Mouse (Mus musculus) olfactory bulb, adult 2 months (tissue): Measurements from ENCODE around the gene Plxnb2. TPM values are rescaled to one million over a fixed set of nuclear protein-coding genes. Genes with fewer than 3 reads are reported as not detected.

Experiments
- H3K27ac ChIP-seq: fragments of 200-500 bp; 2 replicates; pipeline ENCODE4 v1.5.1; 2012; ENCODE audit warnings: low read depth, low read length; ENCODE audit not compliant: insufficient read depth
- H3K4me1 ChIP-seq: fragments of 200-500 bp; 2 replicates; pipeline ENCODE4 v1.6.1; 2012; ENCODE audit warnings: low read length; ENCODE audit not compliant: control insufficient read depth, insufficient read depth
- H3K4me3 ChIP-seq: fragments of 200-500 bp; 2 replicates; pipeline ENCODE4 v1.5.1; 2012; ENCODE audit warnings: mild to moderate bottlenecking, low read depth, low read length, moderate library complexity; ENCODE audit not compliant: insufficient read depth
- CTCF ChIP-seq: fragments of 200-500 bp; IDR thresholded peaks from 2 replicates; pipeline ENCODE4 v1.5.1; 2012; ENCODE audit warnings: low read depth, mild to moderate bottlenecking, low read length, moderate library complexity; ENCODE audit not compliant: insufficient read depth
- POLR2A ChIP-seq: fragments of 200-500 bp; IDR thresholded peaks from 2 replicates; pipeline ENCODE4 v1.6.1; 2012; ENCODE audit warnings: mild to moderate bottlenecking, low read depth, low read length, moderate library complexity; ENCODE audit not compliant: insufficient read depth
- WGBS: fragments of 180-500 bp; shearing (Covaris S2); methylation state at CpG from one replicate; pipeline ENCODE4 v1.1.7; 2018; 5-methylcytosine and 5-hydroxymethylcytosine counted together
- polyA plus RNA-seq: library from polyadenylated mRNA; stranded (reverse); fragments of >200 nt; gene quantifications from 2 replicates; pipeline ENCODE4 v1.2.4, GENCODE M21; 2012; ENCODE audit warnings: low replicate concordance; ENCODE audit not compliant: missing spikeins, insufficient read depth, insufficient read length

The Plxnb2 gene
- polyA plus RNA-seq, 1 experiment: 46.6 TPM

DNA sequence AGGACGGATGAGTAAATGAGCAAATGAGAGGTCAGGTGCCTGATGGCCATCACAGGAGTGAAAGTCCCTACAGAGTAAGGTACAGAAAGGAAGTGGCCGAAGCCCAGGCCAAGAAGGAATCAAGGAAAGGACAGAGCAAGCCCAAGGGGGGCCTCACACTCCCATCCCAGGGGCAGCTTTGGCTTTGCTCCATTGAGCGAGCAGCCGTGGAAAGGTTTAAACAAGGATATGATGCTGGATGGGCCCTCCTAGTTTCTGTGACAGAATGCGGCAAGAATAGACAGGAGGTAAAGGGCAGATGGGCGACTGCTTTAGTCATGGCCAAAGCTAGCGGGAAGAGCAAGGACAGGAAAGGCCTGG, 42.6 kb downstream of the Plxnb2 start:
- no peak for TF ChIP-seq POLR2A
- TF ChIP-seq CTCF: no peak
- H3K4me1 ChIP-seq: peaks cover 27% of the 10 kb centered on the region
- 94% methylated on average over 7 of the region's 7 CpGs for WGBS
- H3K27ac ChIP-seq: no peak overlapping the region
- no peak overlapping the region for H3K4me3 ChIP-seq

DNA sequence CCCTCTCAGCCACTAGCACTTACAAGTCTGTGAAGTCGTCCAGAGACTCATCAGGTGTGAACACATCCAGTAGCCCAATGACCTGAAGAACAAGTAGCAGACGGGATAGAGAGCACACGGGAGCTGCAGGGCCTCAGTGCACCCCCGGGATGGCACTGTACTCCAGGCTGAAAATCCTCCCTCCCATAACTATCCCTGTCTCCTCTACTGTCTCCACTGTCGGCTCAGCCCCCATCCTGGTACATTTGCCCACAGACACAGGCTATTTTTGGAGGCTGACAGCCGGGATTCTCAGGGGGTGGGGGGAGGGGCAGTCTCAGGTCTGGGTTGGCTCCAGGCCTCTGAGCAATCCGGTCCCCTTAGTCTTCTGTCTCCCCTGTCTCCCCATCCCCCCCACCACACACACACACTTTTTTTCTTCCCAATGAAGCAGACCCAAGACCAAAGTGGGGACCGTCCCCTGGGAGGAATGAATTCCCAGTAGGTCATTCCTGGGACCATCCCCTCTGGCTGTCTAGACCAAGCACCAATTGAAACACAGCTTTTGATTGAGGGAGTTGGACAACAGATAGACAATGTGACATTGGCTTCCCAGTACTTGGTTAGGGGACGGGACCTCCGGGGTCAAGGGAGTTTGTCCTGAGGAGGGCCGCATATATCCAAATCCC, 43.1 kb downstream of the Plxnb2 start:
- Histone ChIP-seq H3K27ac (no peak overlapping the region), H3K4me3 (no peak overlapping the region), H3K4me1 (peaks cover 27% of the 10 kb centered on the region)
- 62% methylated on average over 11 of the region's 11 CpGs for WGBS
- TF ChIP-seq POLR2A (no peak), CTCF (no peak)

DNA sequence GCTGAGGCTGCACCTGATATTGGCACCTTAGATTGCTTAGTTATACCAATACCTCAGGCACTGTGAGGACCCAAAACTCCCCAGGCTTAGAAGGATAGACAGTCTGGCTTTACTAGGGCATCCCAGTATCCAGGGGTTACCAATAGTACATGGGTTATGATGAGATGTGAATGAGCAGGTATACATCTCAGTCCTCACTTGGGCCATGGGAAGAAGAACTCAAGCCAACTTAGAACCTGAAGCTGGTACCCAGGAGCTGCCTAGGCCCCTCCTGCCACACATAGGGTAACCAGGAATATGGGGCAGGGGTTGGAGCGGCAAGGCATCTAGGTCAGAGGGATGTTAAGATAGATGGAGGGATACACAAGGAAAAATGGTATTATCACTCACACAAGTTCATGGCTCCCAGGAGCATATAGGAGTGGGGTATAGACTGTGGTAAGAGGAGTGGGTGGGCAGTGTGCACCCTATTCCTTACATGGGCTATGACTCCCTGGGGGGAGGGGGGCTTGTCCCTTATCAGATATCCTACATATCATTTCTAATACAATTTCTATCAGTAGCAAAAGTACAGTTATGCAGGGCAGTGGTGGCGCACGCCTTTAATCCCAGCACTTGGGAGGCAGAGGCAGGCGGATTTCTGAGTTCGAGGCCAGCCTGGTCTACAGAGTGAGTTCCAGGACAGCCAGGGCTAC, 44.0 kb downstream of the Plxnb2 start:
- TF ChIP-seq CTCF (no peak), POLR2A (no peak)
- Histone ChIP-seq H3K4me3 (no peak overlapping the region), H3K27ac (no peak overlapping the region), H3K4me1 (peaks cover 27% of the 10 kb centered on the region)
- WGBS: 97% methylated on average over 5 of the region's 5 CpGs

DNA sequence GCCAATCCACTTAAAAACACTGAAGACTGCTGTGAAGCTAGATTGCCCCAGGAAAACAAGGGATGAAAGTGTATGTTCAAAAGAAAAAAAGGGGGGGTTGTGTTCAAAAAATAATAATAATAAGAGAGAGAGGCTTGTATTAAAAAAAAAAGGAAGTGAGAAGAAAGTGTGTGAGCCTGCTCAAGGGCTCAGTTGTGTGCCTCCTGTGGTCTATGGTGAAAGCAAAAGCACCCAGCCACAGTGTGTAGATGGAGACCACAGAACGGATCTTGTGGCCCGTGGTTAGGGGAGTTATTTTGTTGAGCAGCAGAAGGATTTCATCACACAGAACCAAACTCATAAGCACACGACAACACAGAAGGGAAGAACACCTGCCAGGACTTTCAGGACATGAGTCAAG, 49.3 kb downstream of the Plxnb2 start:
- H3K4me3 ChIP-seq: no peak overlapping the region
- no peak overlapping the region for H3K27ac ChIP-seq
- no peak for TF ChIP-seq CTCF
- TF ChIP-seq POLR2A: no peak
- H3K4me1 ChIP-seq: peaks cover 16% of the 10 kb centered on the region
- 82% methylated on average over 3 of the region's 3 CpGs for WGBS

DNA sequence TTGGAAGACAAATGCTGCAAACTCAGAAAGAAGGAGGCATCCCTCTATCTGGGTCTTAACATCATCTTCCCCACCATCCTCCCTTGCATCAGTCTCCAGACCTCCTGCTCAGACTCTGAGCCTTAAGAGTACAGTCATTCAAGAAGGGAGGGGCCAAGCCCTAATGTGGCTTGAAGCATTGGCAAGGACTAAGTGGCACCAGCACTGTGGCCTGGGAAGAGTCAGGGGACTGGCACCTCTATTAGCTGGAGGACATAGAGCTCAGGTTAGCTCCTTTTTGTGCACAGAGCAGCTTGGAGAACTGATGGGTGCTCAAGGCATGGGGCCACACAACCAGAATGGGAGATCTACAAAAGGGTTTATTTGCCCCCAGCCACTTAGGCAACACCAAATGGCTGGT, 50.3 kb downstream of the Plxnb2 start:
- H3K4me3 ChIP-seq: no peak overlapping the region
- peaks cover 16% of the 10 kb centered on the region for H3K4me1 ChIP-seq
- no peak overlapping the region for H3K27ac ChIP-seq
- TF ChIP-seq POLR2A: no peak
- TF ChIP-seq CTCF: no peak

DNA sequence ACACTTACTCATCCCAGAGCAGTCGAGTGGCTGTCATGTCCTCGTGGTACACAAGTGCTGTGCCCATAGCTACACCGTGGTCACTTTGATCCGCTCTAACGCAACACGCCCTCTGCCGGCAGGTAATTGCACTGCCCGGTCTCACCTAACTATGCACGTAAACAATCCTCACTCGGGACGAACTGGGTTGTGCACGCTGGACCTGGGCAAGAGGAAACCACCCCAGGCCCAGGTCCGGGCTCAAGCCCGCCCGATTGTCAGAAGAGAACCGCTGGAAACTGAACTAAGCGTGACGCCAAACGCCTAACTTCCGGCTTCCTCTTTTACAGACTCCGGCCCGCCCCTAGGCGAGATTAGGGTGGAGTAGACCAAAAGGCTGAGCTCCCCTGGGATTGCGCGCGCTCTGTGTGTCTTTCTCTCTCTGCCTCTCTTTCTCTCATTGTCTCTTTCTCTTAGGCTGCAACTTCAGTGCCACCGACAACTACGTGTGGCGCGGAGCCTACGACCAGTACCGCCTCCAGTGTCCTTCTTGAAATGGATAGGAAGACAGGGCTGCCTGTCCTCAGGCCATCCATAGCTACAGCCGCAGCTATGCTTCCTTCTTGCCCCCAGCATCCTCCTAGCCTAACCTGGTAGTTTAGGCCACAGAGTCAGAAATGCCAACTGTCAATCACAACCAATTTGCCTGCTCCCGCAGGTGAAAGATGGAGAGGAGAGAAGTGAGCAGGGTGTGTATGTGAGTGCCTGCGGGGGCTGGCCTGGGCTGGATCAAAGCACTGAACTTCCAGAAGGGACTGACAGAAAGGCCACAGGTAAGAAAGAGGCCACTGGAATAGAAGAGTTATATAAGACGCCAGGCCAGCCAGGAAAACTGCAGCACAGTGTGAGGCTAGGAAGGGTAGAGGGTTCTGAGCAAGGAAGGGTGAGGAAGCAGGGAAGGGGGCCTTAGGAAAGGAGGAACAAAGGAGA, 51.9 kb downstream of the Plxnb2 start, which contains the start of gene Hdac10:
Hdac10 (minus strand) TSS at position 319 of the 969 bp plus-strand sequence.
- peak within 1 kb of the TSS; percentile 63 for H3K27ac ChIP-seq
- 3% methylated on average over 36 of the region's 36 CpGs for WGBS
- TF ChIP-seq POLR2A (peak; percentile 40; the same call in 1 of the 2 replicates), CTCF (peak; percentile 98)

DNA sequence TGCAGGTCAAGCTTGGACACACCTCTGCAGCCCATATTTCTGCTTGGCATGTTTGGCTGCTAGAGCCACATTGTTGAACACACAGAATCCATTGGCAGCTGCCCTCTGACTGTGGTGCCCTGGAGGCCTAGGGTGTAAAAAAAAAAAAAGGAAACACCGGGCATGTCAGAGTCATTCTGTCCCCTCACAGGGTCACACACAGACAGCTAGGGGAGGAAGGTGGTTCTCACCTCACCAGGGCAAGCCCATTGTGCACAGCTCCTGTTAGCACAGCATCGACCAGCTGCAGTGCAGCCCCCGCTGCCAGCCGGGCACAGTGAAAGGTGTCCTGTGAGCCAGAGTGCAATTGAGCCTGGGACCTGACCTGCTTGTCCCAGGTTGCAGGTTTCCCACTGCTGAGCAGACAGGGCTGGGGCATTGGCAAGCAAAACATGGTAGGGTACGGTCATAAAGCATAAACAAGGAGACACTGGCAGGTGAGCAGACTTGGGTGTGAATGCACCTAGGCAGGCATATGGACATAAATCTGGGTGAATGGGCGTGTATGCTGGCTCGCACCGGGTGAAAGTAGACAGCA, 53.1 kb downstream of the Plxnb2 start:
- TF ChIP-seq CTCF (no peak), POLR2A (no peak)
- peaks cover 27% of the 10 kb centered on the region for H3K4me1 ChIP-seq
- no peak overlapping the region for H3K27ac ChIP-seq
- H3K4me3 ChIP-seq: peak overlapping the region; percentile 83; the same call in 1 of the 2 replicates
- WGBS: 71% methylated on average over 8 of the region's 8 CpGs

More for the DNA sequence above, 51.9 kb downstream of the Plxnb2 start, which contains the start of gene Hdac10:
- Histone ChIP-seq H3K4me1 (peaks cover 21% of the 10 kb centered on the region), H3K4me3 (peak within 1 kb of the TSS; percentile 83)

DNA sequence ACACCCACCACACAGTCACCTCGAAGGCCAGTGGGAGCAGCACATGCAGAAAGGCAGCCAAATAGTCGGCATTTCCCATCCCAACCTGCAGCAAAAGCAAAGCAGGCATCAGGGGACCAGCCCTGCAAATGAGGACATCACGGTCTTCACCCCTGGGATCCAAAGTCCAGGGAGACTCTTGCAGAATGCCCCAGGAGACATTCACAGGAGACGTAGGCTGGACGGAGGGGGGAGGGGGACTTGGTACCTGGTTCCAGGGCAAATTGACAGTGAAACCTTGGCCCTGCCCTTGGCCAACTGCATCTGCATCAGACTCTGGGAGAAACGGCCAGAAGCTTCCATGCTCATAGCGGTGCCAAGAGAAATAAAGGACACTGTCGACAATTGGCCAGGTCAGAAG, 54.0 kb downstream of the Plxnb2 start:
- TF ChIP-seq POLR2A: no peak
- TF ChIP-seq CTCF: no peak
- peaks cover 35% of the 10 kb centered on the region for H3K4me1 ChIP-seq
- no peak overlapping the region for H3K27ac ChIP-seq
- WGBS: 89% methylated on average over 8 of the region's 8 CpGs
- no peak overlapping the region for H3K4me3 ChIP-seq
